Comparison of ENCODE assay signal across 17 mouse cellular contexts in the genomic region with DNA sequence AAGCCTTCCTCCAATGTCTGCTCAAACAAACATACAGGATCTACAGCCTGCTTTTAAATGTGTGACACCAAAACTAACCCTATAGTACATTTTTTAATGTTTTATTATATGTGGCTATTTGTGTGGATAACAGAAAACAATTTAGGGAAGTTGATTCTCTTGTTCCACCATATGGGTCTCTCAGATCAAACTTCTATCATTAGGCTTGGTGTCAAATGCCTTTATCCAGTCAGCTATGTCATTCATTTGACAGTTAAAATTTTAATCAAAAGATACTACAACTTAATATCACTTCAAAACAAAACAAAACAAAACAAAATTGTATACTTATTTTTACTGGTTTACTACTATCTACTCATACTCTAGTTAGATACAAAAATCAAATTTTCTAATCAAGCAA. TPM values are rescaled to one million over a fixed set of nuclear protein-coding genes. Genes with fewer than 3 reads are reported as not detected.
DNase-seq lines count a peak whose midpoint lies in the region; TF ChIP-seq lines count a peak whose summit lies in the region.
"Had no signal": no experiment of that assay in that cellular context is flagged by ENCODE, and none has a peak within 500 bp of the region (broad histone marks: within the 10 kb centered on the region; RNA-seq: fewer than 3 reads in every experiment).

No protein-coding gene starts in this region.

- TF ChIP-seq POLR2A in MEL (IDR thresholded peaks at IDR 0.05; ENCODE audit: control insufficient read depth in 1 of 2, insufficient read depth in 1 of 2, low read depth in 1 of 2, low read length in 2 of 2, poor library complexity in 1 of 2): no peak

- no peaks in the 10 kb centered on the region for H3K9me3 ChIP-seq in MEL (replicated peaks; ENCODE audit: insufficient read depth, low read length)
- H3K9me3 ChIP-seq: G1E had no signal

- TF ChIP-seq EP300 in MEL (IDR thresholded peaks at IDR 0.05; ENCODE audit: low read depth in 1 of 2, low read length in 2 of 2): peak; percentile 66 to 74

- no peak for TF ChIP-seq RAD21 in MEL (IDR thresholded peaks at IDR 0.05; ENCODE audit: low read depth, low read length)

- no peaks in the 10 kb centered on the region for H3K27me3 ChIP-seq in MEL (ENCODE audit: control insufficient read depth in 1 of 2, insufficient read depth in 2 of 2, low read length in 2 of 2)
- H3K27me3 ChIP-seq: CH12.LX, Patski had no signal

- H3K4me3 ChIP-seq in MEL (ENCODE audit: control insufficient read depth in 1 of 2, insufficient read depth in 1 of 2, low read depth in 2 of 2, low read length in 2 of 2): no peak overlapping the region

- H3K9ac ChIP-seq in MEL (ENCODE audit: control insufficient read depth, low read depth, low read length, poor library complexity, severe bottlenecking): no peak overlapping the region

- no peak overlapping the region for H3K27ac ChIP-seq in MEL (ENCODE audit: control insufficient read depth, low read depth, low read length)

- DNase-seq in MEL (ENCODE audit: low read depth, low spot score): peak; percentile 60
- DNase-seq in thymus, postnatal 10 days (ENCODE audit: low spot score in 2 of 2): no peak
- DNase-seq: adrenal gland, adult 2 months; adrenal gland, adult 8-10 months; adrenal gland, postnatal 10 days; adrenal gland, postnatal 14 days; adrenal gland, postnatal 25 days; adrenal gland, postnatal 36 days; B cell, adult 2 months; cerebellum, adult 11 months; cerebellum, adult 11-12 months; cerebellum, adult 18-20 months; cerebellum, adult 2 months; cerebellum, adult 8-10 months had no signal

- H3K36me3 ChIP-seq in MEL (ENCODE audit: control insufficient read depth in 1 of 2, insufficient read depth in 2 of 2, low read length in 2 of 2): peaks cover 1 to 46% of the 10 kb centered on the region in 2 experiments; a peak in 3 of 4 replicates

- TF ChIP-seq CTCF in MEL (IDR thresholded peaks at IDR 0.05 in 2 of 3, conservative IDR thresholded peaks at IDR 0.05 in 1 of 3; ENCODE audit: control insufficient read depth in 1 of 3, insufficient read depth in 1 of 3, low read depth in 2 of 3, low read length in 3 of 3, poor library complexity in 1 of 3, severe bottlenecking in 1 of 3): no peak

- peaks cover 67% of the 10 kb centered on the region for H3K79me2 ChIP-seq in MEL (ENCODE audit: control insufficient read depth, insufficient read depth, low read length, poor library complexity)

- H3K4me1 ChIP-seq in MEL (ENCODE audit: control insufficient read depth in 1 of 2, insufficient read depth in 2 of 2, low read length in 2 of 2): peaks cover 15 to 29% of the 10 kb centered on the region in 2 experiments

TF ChIP-seq in MEL, 35 proteins besides CTCF, POLR2A, EP300 and RAD21:
- TF ChIP-seq ETS1 (IDR thresholded peaks at IDR 0.05; ENCODE audit: low read depth, low read length) (peak; percentile 14; the same call in 1 of the 2 replicates), USF2 (IDR thresholded peaks at IDR 0.05; ENCODE audit: borderline replicate concordance in 1 of 2, insufficient read depth in 1 of 2, low read depth in 1 of 2, low read length in 2 of 2) (no peak), ELF1 (IDR thresholded peaks at IDR 0.05; ENCODE audit: low read depth, low read length) (no peak), TCF12 (IDR thresholded peaks at IDR 0.05; ENCODE audit: low read depth, low read length) (0 out of 2 replicates have a peak, but pooled peaks have one; percentile 25), GATA1 (IDR thresholded peaks at IDR 0.05; ENCODE audit: low read depth, low read length) (peak; percentile 43; the same call in 1 of the 2 replicates), TAL1 (IDR thresholded peaks at IDR 0.05; ENCODE audit: low read length) (0 out of 2 replicates have a peak, but pooled peaks have one; percentile 16), UBTF (IDR thresholded peaks at IDR 0.05; ENCODE audit: borderline replicate concordance, insufficient read depth, low read depth, low read length) (no peak)

RNA-seq across cellular contexts. Expression of gene Cnot2, which starts 2.9 kb away (rescaled TPM):
- total RNA-seq in MEL (2012; rRNA removed): 84.6 and 88.8 TPM in 2 replicates
- polyA plus RNA-seq in MEL (2012; ENCODE audit: insufficient read depth in 1 of 2, insufficient read length in 2 of 2, low read depth in 1 of 2, low replicate concordance in 2 of 2, missing spikeins in 1 of 2): 100 to 1,000 TPM in 1 of 2 experiments, 10 to 100 TPM in 1; 84.3 to 554 TPM
